Mouse (Mus musculus): ENCODE results near the gene Zfp664. TPM values are rescaled to one million over a fixed set of nuclear protein-coding genes. Genes with fewer than 3 reads are reported as not detected.

Gene Zfp664
- polyA plus RNA-seq, 1 experiment: 54.0 TPM

DNA sequence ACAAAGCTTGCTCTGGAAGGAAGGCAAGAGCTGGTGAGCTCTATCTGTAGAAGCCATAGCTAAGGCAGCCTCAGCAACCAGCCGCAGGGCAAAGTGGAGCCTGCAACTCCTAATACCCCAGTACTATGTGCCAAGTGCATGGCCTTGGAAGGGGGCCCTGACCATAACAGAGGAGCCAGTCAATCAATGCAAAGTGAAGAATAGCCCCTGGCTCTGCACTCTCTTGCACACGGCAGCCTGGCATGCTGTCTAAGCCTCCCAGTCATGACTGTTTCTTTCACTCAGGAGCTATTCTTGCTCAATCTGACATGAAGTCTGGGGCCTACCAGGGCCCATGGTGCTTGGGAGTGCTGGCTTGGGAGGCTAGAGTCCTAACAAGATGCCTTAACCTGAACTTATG is 21.8 kb upstream of the Zfp664 start:
- Histone ChIP-seq H3K4me3 (ENCODE audit: insufficient read depth, low read length) (no peak overlapping the region), H3K27ac (ENCODE audit: insufficient read depth, low read length) (no peak overlapping the region), H3K4me1 (ENCODE audit: control insufficient read depth, insufficient read depth, low read length) (0 out of 2 replicates have a peak, but pooled peaks cover 7% of the 10 kb centered on the region)
- no peak for TF ChIP-seq POLR2A (IDR thresholded peaks at IDR 0.05; ENCODE audit: low read depth, low read length)
- no peak for TF ChIP-seq CTCF (IDR thresholded peaks at IDR 0.05; ENCODE audit: borderline replicate concordance, insufficient read depth, low read length)

DNA sequence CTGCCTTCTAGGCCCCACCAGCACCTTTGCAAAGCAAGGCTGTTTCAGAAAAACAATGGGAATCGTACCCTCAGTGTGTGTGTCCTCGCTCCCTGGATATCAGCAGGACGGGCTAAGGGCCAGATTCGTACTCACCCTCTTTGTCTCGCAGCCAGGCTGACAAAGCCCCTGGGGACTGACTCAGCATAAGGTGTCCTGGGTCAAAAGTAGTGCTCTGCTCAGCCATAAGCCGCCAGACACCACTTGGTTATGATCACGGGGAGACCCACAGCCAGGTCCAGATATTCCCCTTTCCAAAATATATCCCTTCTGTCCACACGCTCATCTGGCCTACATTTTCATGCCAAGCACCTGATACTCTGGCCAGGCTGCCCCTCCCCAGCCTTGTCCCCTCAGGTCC is 19.1 kb upstream of the Zfp664 start:
- TF ChIP-seq CTCF (IDR thresholded peaks at IDR 0.05; ENCODE audit: borderline replicate concordance, insufficient read depth, low read length): no peak
- no peak for TF ChIP-seq POLR2A (IDR thresholded peaks at IDR 0.05; ENCODE audit: low read depth, low read length)
- Histone ChIP-seq H3K27ac (ENCODE audit: insufficient read depth, low read length) (no peak overlapping the region), H3K4me1 (ENCODE audit: control insufficient read depth, insufficient read depth, low read length) (0 out of 2 replicates have a peak, but pooled peaks cover 7% of the 10 kb centered on the region), H3K4me3 (ENCODE audit: insufficient read depth, low read length) (no peak overlapping the region)

DNA sequence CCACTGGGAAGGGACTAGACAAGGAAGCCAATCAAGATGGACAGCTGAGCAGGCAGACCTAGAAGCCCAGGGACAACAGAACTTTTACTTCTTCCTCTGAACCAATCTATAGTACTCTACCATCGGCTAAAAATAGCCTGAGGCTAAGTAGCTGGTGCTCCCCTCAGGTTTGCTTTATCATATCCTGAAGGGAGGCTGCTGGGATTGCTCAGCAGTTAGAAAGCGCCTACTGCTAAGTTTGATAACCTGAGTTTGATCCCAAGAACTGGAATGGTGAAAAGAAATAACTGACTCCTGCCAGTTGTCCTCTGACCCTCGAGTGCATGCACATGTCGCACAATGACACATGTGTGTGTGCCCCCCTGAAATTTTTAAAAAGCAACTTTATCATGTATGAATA is 17.6 kb upstream of the Zfp664 start:
- H3K4me3 ChIP-seq (ENCODE audit: insufficient read depth, low read length): no peak overlapping the region
- 0 out of 2 replicates have a peak, but pooled peaks cover 7% of the 10 kb centered on the region for H3K4me1 ChIP-seq (ENCODE audit: control insufficient read depth, insufficient read depth, low read length)
- H3K27ac ChIP-seq (ENCODE audit: insufficient read depth, low read length): no peak overlapping the region
- TF ChIP-seq POLR2A (IDR thresholded peaks at IDR 0.05; ENCODE audit: low read depth, low read length) (no peak), CTCF (IDR thresholded peaks at IDR 0.05; ENCODE audit: borderline replicate concordance, insufficient read depth, low read length) (no peak)

DNA sequence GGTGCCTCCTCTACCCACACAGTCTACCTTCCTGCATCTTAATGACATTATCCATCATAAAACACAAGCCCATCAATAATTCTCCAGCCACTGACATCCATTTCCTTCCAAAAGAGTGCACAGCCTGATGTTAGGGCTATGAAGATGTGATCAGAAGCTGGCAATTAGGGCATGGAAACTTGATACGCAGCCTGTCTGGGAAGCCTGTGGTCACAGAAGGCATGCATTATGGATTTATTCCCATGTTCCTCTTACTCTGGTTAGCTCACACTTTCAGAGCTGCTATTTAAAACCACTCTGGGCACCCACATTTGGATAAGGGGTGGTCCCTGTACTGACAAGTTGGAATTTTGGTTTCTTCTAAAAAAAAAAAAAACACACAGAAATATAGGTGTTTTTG is 15.5 kb upstream of the Zfp664 start:
- TF ChIP-seq POLR2A (IDR thresholded peaks at IDR 0.05; ENCODE audit: low read depth, low read length) (no peak), CTCF (IDR thresholded peaks at IDR 0.05; ENCODE audit: borderline replicate concordance, insufficient read depth, low read length) (no peak)
- 0 out of 2 replicates have a peak, but pooled peaks cover 7% of the 10 kb centered on the region for H3K4me1 ChIP-seq (ENCODE audit: control insufficient read depth, insufficient read depth, low read length)
- H3K27ac ChIP-seq (ENCODE audit: insufficient read depth, low read length): no peak overlapping the region
- H3K4me3 ChIP-seq (ENCODE audit: insufficient read depth, low read length): no peak overlapping the region

- TF ChIP-seq CTCF (IDR thresholded peaks at IDR 0.05; ENCODE audit: borderline replicate concordance, insufficient read depth, low read length) (no peak), POLR2A (IDR thresholded peaks at IDR 0.05; ENCODE audit: low read depth, low read length) (no peak)
- Histone ChIP-seq H3K4me3 (ENCODE audit: insufficient read depth, low read length) (no peak overlapping the region), H3K4me1 (ENCODE audit: control insufficient read depth, insufficient read depth, low read length) (peaks cover 3% of the 10 kb centered on the region; the same call in 1 of the 2 replicates)
Measured at GRCm38 (mm10) chr5:124848994-124849393, 13.5 kb upstream of the Zfp664 start.

GRCm38 (mm10) chr5:124851572-124851971 is 10.9 kb upstream of the Zfp664 start:
- Histone ChIP-seq H3K27ac (ENCODE audit: insufficient read depth, low read length) (no peak overlapping the region), H3K4me3 (ENCODE audit: insufficient read depth, low read length) (no peak overlapping the region), H3K4me1 (ENCODE audit: control insufficient read depth, insufficient read depth, low read length) (peaks cover 3% of the 10 kb centered on the region; the same call in 1 of the 2 replicates)
- no peak for TF ChIP-seq CTCF (IDR thresholded peaks at IDR 0.05; ENCODE audit: borderline replicate concordance, insufficient read depth, low read length)
- no peak for TF ChIP-seq POLR2A (IDR thresholded peaks at IDR 0.05; ENCODE audit: low read depth, low read length)

More at GRCm38 (mm10) chr5:124848994-124849393, 13.5 kb upstream of the Zfp664 start:
- H3K27ac ChIP-seq (ENCODE audit: insufficient read depth, low read length): no peak overlapping the region

DNA sequence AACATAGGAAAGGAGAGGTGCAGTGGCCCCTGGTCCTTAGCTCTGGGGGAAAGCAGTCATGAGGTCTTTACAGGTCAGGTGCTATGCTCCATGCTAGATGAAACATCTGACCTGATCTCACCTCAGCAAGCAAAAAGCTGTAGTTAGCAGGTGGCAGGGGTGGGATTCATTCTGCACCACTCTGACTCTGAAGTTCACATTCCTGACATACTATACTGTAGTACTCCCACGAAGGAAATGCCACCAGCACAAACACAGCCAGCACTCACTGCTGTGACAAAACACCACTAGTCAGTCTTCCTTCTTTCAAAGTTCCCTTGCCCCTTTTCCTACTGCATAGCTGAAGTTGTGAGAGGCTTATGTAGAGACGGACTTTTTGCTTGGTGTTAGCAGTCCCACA is 10.2 kb upstream of the Zfp664 start:
- no peak overlapping the region for H3K4me3 ChIP-seq (ENCODE audit: insufficient read depth, low read length)
- TF ChIP-seq POLR2A (IDR thresholded peaks at IDR 0.05; ENCODE audit: low read depth, low read length): no peak
- TF ChIP-seq CTCF (IDR thresholded peaks at IDR 0.05; ENCODE audit: borderline replicate concordance, insufficient read depth, low read length): no peak
- peaks cover 3% of the 10 kb centered on the region; the same call in 1 of the 2 replicates for H3K4me1 ChIP-seq (ENCODE audit: control insufficient read depth, insufficient read depth, low read length)
- no peak overlapping the region for H3K27ac ChIP-seq (ENCODE audit: insufficient read depth, low read length)

GRCm38 (mm10) chr5:124853079-124853478 is 9.4 kb upstream of the Zfp664 start:
- H3K27ac ChIP-seq (ENCODE audit: insufficient read depth, low read length): no peak overlapping the region

DNA sequence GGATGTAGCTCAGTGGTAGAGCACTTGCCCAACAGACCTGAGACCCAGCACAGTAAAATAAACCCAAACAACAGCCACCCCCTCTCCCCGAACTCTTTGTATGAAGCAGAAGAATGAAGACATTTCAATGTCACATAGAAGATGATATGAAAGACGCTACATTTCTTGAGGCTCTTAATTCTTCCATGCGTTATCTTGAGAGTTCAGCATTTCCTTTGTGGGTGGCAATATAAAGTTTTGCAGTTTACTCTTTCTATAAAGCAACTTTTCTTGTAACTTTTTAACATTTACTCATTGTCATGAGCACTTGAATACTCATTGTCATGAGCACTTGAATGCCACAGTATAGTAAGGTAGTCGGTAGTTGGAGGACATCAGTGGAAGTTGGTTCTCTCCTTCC is 8.3 kb upstream of the Zfp664 start:
- Histone ChIP-seq H3K4me3 (ENCODE audit: insufficient read depth, low read length) (no peak overlapping the region), H3K4me1 (ENCODE audit: control insufficient read depth, insufficient read depth, low read length) (peaks cover 3% of the 10 kb centered on the region; the same call in 1 of the 2 replicates), H3K27ac (ENCODE audit: insufficient read depth, low read length) (no peak overlapping the region)
- TF ChIP-seq CTCF (IDR thresholded peaks at IDR 0.05; ENCODE audit: borderline replicate concordance, insufficient read depth, low read length): no peak
- TF ChIP-seq POLR2A (IDR thresholded peaks at IDR 0.05; ENCODE audit: low read depth, low read length): no peak

More at GRCm38 (mm10) chr5:124853079-124853478, 9.4 kb upstream of the Zfp664 start:
- peaks cover 3% of the 10 kb centered on the region; the same call in 1 of the 2 replicates for H3K4me1 ChIP-seq (ENCODE audit: control insufficient read depth, insufficient read depth, low read length)
- H3K4me3 ChIP-seq (ENCODE audit: insufficient read depth, low read length): no peak overlapping the region
- TF ChIP-seq CTCF (IDR thresholded peaks at IDR 0.05; ENCODE audit: borderline replicate concordance, insufficient read depth, low read length): no peak
- TF ChIP-seq POLR2A (IDR thresholded peaks at IDR 0.05; ENCODE audit: low read depth, low read length): no peak

DNA sequence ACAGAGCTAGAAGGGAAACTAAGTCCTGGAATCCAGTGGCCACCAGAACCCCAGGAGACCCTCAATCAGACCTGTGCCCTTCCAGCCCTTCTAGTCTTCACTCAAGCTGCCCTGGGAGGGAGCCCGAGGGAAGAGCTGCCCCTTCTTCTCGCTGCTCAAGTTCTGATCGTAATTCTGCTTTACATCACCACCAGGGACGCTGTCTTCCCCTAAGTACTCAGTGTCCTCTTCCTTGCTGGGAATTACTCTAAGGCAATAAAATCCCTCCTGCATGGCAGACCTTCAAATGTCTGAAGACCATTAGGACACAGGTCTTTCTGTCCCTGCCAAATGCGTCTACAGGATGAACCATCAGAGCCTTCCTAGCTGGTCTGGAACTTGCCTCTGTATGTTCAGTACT is 2.5 kb upstream of the Zfp664 start:
- Histone ChIP-seq H3K4me3 (ENCODE audit: insufficient read depth, low read length) (no peak overlapping the region), H3K4me1 (ENCODE audit: control insufficient read depth, insufficient read depth, low read length) (0 out of 2 replicates have a peak, but pooled peaks cover 2% of the 10 kb centered on the region), H3K27ac (ENCODE audit: insufficient read depth, low read length) (no peak overlapping the region)
- TF ChIP-seq POLR2A (IDR thresholded peaks at IDR 0.05; ENCODE audit: low read depth, low read length) (no peak), CTCF (IDR thresholded peaks at IDR 0.05; ENCODE audit: borderline replicate concordance, insufficient read depth, low read length) (no peak)
